Mouse (Mus musculus) granulocyte monocyte progenitor cell, adult 5-6 weeks (primary cell): Measurements from ENCODE around the gene Olfr287. TPM values are rescaled to one million over a fixed set of nuclear protein-coding genes. Genes with fewer than 3 reads are reported as not detected.

Experiments
- ATAC-seq: replicated peaks from 2 replicates; pipeline ENCODE4 v1.8.0; 2016; ENCODE audit warnings: mild to moderate bottlenecking, moderate TSS enrichment, inconsistent platforms; ENCODE audit not compliant: poor library complexity, severe bottlenecking
- total RNA-seq, 2 experiments: library from RNA; stranded (forward) in 1 of 2; stranded (reverse) in 1 of 2; fragments of 200-712, 200-1000 nt in 1 of 2; fragments of >200 nt in 1 of 2; fragmentation: Nextera tagmentation in 1 of 2; gene quantifications; 2 replicates each; pipeline ENCODE4 v1.2.3; 2014 to 2017

Olfr287 gene
- total RNA-seq, 2 experiments from 2014 or later: not detected

DNA sequence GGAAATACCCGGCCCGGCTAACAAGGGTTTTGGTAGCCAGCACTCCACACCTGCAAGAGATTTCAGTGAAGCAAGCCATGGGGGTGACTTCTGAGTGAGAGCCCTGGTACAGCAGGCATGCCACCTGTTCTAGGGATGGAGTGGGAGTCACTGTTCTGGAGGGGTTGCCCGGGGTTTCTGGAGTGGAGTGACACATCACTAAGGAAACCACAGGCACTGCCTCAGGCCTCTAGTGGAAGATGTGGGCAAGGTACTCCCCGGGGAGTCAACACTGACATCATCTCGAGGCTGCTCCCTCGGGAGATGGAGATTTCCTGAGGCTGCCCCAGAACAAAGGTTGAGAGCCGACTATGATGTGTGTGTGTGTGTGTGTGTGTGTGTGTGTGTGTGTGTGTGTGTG is 50.5 kb downstream of the Olfr287 start:
- no peak for ATAC-seq

- ATAC-seq: no peak
Measured at GRCm38 (mm10) chr15:98168622-98169004, 52.2 kb downstream of the Olfr287 start.

DNA sequence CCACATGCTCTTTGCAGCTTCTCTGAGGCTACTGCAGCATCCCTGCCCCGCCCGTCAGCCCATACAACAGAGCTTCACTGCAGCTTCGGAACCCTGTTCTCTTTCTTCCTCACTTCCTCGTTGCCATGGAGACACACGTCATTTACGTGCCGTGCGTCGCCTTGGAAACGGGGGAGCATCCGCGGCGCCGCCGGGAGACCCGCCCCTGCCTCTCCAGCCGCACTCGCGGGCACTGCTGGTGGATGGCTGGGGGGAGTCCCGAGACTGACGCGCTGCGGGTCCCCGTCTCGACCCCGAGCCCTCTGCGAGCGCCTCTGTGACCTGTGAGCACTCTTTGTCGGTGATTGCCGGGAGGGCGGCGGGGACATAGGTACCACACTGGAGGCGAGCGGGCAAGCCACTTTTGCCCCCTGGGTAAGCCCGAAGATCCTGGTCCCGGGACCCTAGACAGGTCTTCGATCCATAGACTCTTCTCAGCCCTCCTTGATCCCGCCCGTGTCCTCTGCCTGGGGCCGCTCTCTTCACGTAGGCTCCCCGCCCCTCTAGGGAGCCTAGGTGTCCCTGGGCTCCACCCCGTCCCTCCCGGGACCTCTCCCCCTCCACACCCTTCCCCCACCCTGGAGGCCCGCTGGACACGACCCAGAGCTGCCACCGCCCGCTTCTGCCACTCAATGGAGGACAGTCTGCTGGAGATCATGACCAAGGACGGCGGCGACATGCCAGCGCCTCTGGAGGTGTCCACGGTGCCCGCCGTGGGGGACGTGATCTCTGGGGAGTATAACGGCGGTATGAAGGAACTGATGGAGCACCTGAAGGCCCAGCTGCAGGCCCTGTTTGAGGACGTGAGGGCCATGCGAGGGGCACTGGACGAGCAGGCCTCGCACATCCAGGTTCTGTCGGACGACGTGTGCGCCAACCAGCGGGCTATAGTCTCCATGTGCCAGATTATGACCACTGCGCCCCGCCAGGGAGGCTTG is 52.9 kb downstream of the Olfr287 start:
- ATAC-seq: peak; percentile 85

GRCm38 (mm10) chr15:98166963-98167644 is 53.8 kb downstream of the Olfr287 start, which contains the start of gene Ccdc184:
Gene Ccdc184, plus strand, starts transcription at chr15:98167158.
- ATAC-seq: no peak

- ATAC-seq: no peak
Measured at GRCm38 (mm10) chr15:98165525-98165924, 55.3 kb downstream of the Olfr287 start, which contains the start of gene Asb8. Gene Asb8, minus strand, starts transcription at chr15:98165625.

GRCm38 (mm10) chr15:98162561-98162960 is 58.3 kb downstream of the Olfr287 start:
- ATAC-seq: no peak

- peak; percentile 86 for ATAC-seq
Measured at GRCm38 (mm10) chr15:98161026-98161805, 59.6 kb downstream of the Olfr287 start.

DNA sequence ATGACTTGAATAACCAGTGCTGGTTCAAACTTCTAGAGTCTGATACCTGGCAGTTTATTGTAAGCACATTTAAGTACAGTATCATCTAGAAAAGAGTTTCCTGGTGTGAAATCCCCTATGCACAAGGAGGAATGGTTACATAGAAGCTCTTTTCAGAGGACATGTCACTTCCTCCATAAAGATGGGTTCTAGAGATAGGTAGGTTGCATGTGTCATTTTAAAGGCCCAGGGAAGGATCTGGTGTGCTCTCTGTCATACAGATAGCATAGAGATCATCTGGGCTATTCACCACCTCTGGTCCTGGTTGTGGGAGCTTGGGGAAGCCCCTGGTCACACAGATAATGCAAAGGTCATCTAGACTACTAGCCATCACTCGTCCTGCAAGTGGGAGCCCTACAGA is 63.6 kb downstream of the Olfr287 start:
- ATAC-seq: no peak

Other genes starting within 250 kb of the Olfr287 start
- not detected in 2 replicates for gene Col2a1, start 216.4 kb downstream of the Olfr287 start, total RNA-seq (2014; fragmentation: Nextera tagmentation)
- gene Col2a1, start 216.4 kb downstream of the Olfr287 start, total RNA-seq (2017): not detected in 2 replicates
- 9.5 and 11.5 TPM in 2 replicates for gene Pfkm, start 128.5 kb downstream of the Olfr287 start, total RNA-seq (2014; fragmentation: Nextera tagmentation)
- 10.8 and 15.8 TPM in 2 replicates for gene Pfkm, start 128.5 kb downstream of the Olfr287 start, total RNA-seq (2017)
- 82.1 and 83.1 TPM in 2 replicates for gene Senp1, start 127.3 kb downstream of the Olfr287 start, total RNA-seq (2014; fragmentation: Nextera tagmentation)
- 60.5 and 66.6 TPM in 2 replicates for gene Senp1, start 127.3 kb downstream of the Olfr287 start, total RNA-seq (2017)
- 27.8 and 31.3 TPM in 2 replicates for gene Asb8, start 55.4 kb downstream of the Olfr287 start, total RNA-seq (2014; fragmentation: Nextera tagmentation)
- 21.0 and 22.8 TPM in 2 replicates for gene Asb8, start 55.4 kb downstream of the Olfr287 start, total RNA-seq (2017)
- not detected in 2 replicates for gene Ccdc184, start 53.9 kb downstream of the Olfr287 start, total RNA-seq (2014; fragmentation: Nextera tagmentation)
- gene Ccdc184, start 53.9 kb downstream of the Olfr287 start, total RNA-seq (2017): not detected in 2 replicates
- not detected in 2 replicates for gene Olfr288, start 25.5 kb downstream of the Olfr287 start, total RNA-seq (2014; fragmentation: Nextera tagmentation)
- gene Olfr288, start 25.5 kb downstream of the Olfr287 start, total RNA-seq (2017): not detected in 2 replicates
- not detected in 2 replicates for gene Gm44579, start 79 bp downstream of the Olfr287 start, total RNA-seq (2014; fragmentation: Nextera tagmentation)
- not detected in 2 replicates for gene Gm44579, start 79 bp downstream of the Olfr287 start, total RNA-seq (2017)
- gene Olfr286, start 13.4 kb upstream of the Olfr287 start, total RNA-seq (2014; fragmentation: Nextera tagmentation): 0.36 TPM in 1 of 2 replicates, not detected in the other
- gene Olfr286, start 13.4 kb upstream of the Olfr287 start, total RNA-seq (2017): 0.86 TPM in 1 of 2 replicates, not detected in the other
- gene H1fnt, start 36.2 kb upstream of the Olfr287 start, total RNA-seq (2014; fragmentation: Nextera tagmentation): not detected in 2 replicates
- not detected in 2 replicates for gene H1fnt, start 36.2 kb upstream of the Olfr287 start, total RNA-seq (2017)
- not detected in 2 replicates for gene Zfp641, start 75.1 kb upstream of the Olfr287 start, total RNA-seq (2014; fragmentation: Nextera tagmentation)
- gene Zfp641, start 75.1 kb upstream of the Olfr287 start, total RNA-seq (2017): not detected in 2 replicates
- gene Olfr285, start 96.3 kb upstream of the Olfr287 start, total RNA-seq (2014; fragmentation: Nextera tagmentation): not detected in 2 replicates
- gene Olfr285, start 96.3 kb upstream of the Olfr287 start, total RNA-seq (2017): not detected in 2 replicates
- gene Olfr284, start 119.9 kb upstream of the Olfr287 start, total RNA-seq (2014; fragmentation: Nextera tagmentation): not detected in 2 replicates
- not detected in 2 replicates for gene Olfr284, start 119.9 kb upstream of the Olfr287 start, total RNA-seq (2017)
- not detected in 2 replicates for gene Olfr283, start 159.9 kb upstream of the Olfr287 start, total RNA-seq (2014; fragmentation: Nextera tagmentation)
- not detected in 2 replicates for gene Olfr283, start 159.9 kb upstream of the Olfr287 start, total RNA-seq (2017)
- gene Olfr282, start 210.2 kb upstream of the Olfr287 start, total RNA-seq (2014; fragmentation: Nextera tagmentation): not detected in 2 replicates
- not detected in 2 replicates for gene Olfr282, start 210.2 kb upstream of the Olfr287 start, total RNA-seq (2017)
- gene Olfr281, start 231.5 kb upstream of the Olfr287 start, total RNA-seq (2014; fragmentation: Nextera tagmentation): not detected in 2 replicates
- gene Olfr281, start 231.5 kb upstream of the Olfr287 start, total RNA-seq (2017): not detected in 2 replicates
- not detected in 2 replicates for gene OR5BS1P, start 248.8 kb upstream of the Olfr287 start, total RNA-seq (2014; fragmentation: Nextera tagmentation)
- gene OR5BS1P, start 248.8 kb upstream of the Olfr287 start, total RNA-seq (2017): not detected in 2 replicates